Mouse (Mus musculus) embryo, embryonic 11 days (tissue): ENCODE results near the gene Slc25a40.

Experiments
- DNase-seq: peaks from one replicate; pipeline ENCODE4 v3.0.0-alpha.2; 2015

Gene Slc25a40

GRCm38 (mm10) chr5:8491778-8492177 is 69.1 kb downstream of the Slc25a40 start:
- no peak for DNase-seq
